13 mouse cellular contexts compared by ENCODE assay signal in the genomic region with DNA sequence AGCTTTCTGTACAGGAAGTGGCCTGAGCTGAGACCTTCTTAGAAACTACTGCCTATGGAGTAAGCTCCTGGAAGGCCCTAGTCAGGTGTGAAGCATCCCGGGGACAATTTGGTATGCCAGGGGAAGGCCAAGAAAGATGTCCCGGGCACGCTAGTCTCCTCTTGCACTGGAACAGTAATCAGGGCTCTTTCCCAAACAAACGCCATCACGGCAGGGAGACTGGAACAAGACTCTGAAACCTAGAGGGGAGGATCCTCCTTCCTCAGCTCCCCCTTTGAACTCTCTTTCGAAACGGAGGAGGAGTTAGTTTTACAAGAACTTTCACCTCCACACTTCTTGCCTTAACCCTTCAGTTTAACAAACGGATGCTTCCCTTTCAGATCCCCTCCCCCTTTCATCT. TPM values are rescaled to one million over a fixed set of nuclear protein-coding genes. Genes with fewer than 3 reads are reported as not detected.
A peak's percentile ranks its signal among the peaks of the same experiment; 100 is the strongest.
DNase-seq lines count a peak whose midpoint lies in the region; ATAC-seq and TF ChIP-seq lines count a peak whose summit lies in the region.
"Had no signal": no experiment of that assay in that cellular context is flagged by ENCODE, and none has a peak within 500 bp of the region (broad histone marks: within the 10 kb centered on the region; RNA-seq: fewer than 3 reads in every experiment).

No protein-coding gene starts in this region.

- H3K36me3 ChIP-seq in liver, embryonic 11.5 days (ENCODE audit: control insufficient read depth, insufficient read depth, low read length), result no peaks in the 10 kb centered on the region
- H3K36me3 ChIP-seq in embryonic facial prominence, embryonic 14.5 days (ENCODE audit: control insufficient read depth, insufficient read depth, low read length), result no peaks in the 10 kb centered on the region
- H3K36me3 ChIP-seq in intestine, embryonic 14.5 days (ENCODE audit: control insufficient read depth, insufficient read depth, low read length), result peaks cover 10% of the 10 kb centered on the region; the same call in 1 of the 2 replicates
- no peaks in the 10 kb centered on the region for H3K36me3 ChIP-seq in small intestine, adult 2 months (ENCODE audit: control insufficient read depth, insufficient read depth, low read length)

- H3K4me3 ChIP-seq in liver, embryonic 11.5 days (ENCODE audit: low read depth, low read length), result peak overlapping the region; percentile 37; the same call in 1 of the 2 replicates
- H3K4me3 ChIP-seq in embryonic facial prominence, embryonic 14.5 days (ENCODE audit: low read depth, low read length), result 0 out of 2 replicates have a peak overlapping the region, but pooled peaks have one; percentile 3
- H3K4me3 ChIP-seq in intestine, embryonic 14.5 days (ENCODE audit: low read depth, low read length), result peak overlapping the region; percentile 43
- H3K4me3 ChIP-seq in small intestine, adult 2 months (ENCODE audit: low read depth, low read length), result no peak overlapping the region

- H3K4me1 ChIP-seq in liver, embryonic 11.5 days (replicated peaks; ENCODE audit: control insufficient read depth, insufficient read depth, low read length), result peaks cover 17% of the 10 kb centered on the region
- no peaks in the 10 kb centered on the region for H3K4me1 ChIP-seq in embryonic facial prominence, embryonic 14.5 days (ENCODE audit: control insufficient read depth, insufficient read depth, low read length)
- peaks cover 79% of the 10 kb centered on the region for H3K4me1 ChIP-seq in intestine, embryonic 14.5 days (replicated peaks; ENCODE audit: control insufficient read depth, insufficient read depth, low read length)
- no peaks in the 10 kb centered on the region; the same call in 1 of the 2 replicates for H3K4me1 ChIP-seq in small intestine, adult 2 months (ENCODE audit: control insufficient read depth, insufficient read depth, insufficient read length, low read length)

- H3K4me2 ChIP-seq in liver, embryonic 11.5 days, result peak overlapping the region; percentile 54
- H3K4me2 ChIP-seq in embryonic facial prominence, embryonic 14.5 days (ENCODE audit: low read depth, low read length), result peak overlapping the region; percentile 37; the same call in 1 of the 2 replicates
- H3K4me2 ChIP-seq in intestine, embryonic 14.5 days (ENCODE audit: low read length), result peak overlapping the region; percentile 89

- DNase-seq in liver, embryonic 11.5 days (ENCODE audit: low spot score), result no peak
- no peak for DNase-seq in liver
- DNase-seq in embryonic facial prominence, embryonic 14.5 days (ENCODE audit: low spot score), result no peak
- peak; percentile 82 for DNase-seq in intestine, embryonic 14.5 days (ENCODE audit: low spot score)
- DNase-seq in spleen, postnatal 36 days (ENCODE audit: low spot score in 2 of 2), result no peak
- DNase-seq in gastrocnemius, postnatal 14 days, result no peak
- DNase-seq: cerebellum, postnatal 14 days; gastrocnemius, postnatal 25 days; right cerebral cortex, postnatal 4 days had no signal

- WGBS in liver, embryonic 11.5 days, result 7% methylated on average over 8 of the region's 8 CpGs
- WGBS in embryonic facial prominence, embryonic 14.5 days, result under 1% methylated on average over 8 of the region's 8 CpGs
- 9% methylated on average over 8 of the region's 8 CpGs for WGBS in intestine, embryonic 14.5 days
- WGBS in small intestine, adult 2 months, result 19% methylated on average over 8 of the region's 8 CpGs

- TF ChIP-seq POLR2A in small intestine, adult 2 months (IDR thresholded peaks at IDR 0.05; ENCODE audit: low read depth, low read length), result no peak

- H3K9me3 ChIP-seq in liver, embryonic 11.5 days (ENCODE audit: control insufficient read depth, low read length), result no peaks in the 10 kb centered on the region
- H3K9me3 ChIP-seq in embryonic facial prominence, embryonic 14.5 days (ENCODE audit: control insufficient read depth, low read length), result no peaks in the 10 kb centered on the region
- H3K9me3 ChIP-seq in intestine, embryonic 14.5 days (ENCODE audit: control insufficient read depth, low read length), result no peaks in the 10 kb centered on the region

- ATAC-seq in liver, embryonic 11.5 days (replicated peaks; ENCODE audit: low FRiP score), result no peak
- no peak for ATAC-seq in embryonic facial prominence, embryonic 14.5 days (ENCODE audit: low read depth)
- ATAC-seq in intestine, embryonic 14.5 days (replicated peaks; ENCODE audit: low FRiP score, low TSS enrichment, low read depth), result no peak

- TF ChIP-seq CTCF in small intestine, adult 2 months (IDR thresholded peaks at IDR 0.05; ENCODE audit: extremely low read depth, insufficient read length, insufficient replicate concordance, low read depth, low read length), result no peak

- peaks cover 99% of the 10 kb centered on the region for H3K27me3 ChIP-seq in liver, embryonic 11.5 days (replicated peaks; ENCODE audit: control insufficient read depth, insufficient read depth, low read length)
- peaks cover 100% of the 10 kb centered on the region for H3K27me3 ChIP-seq in embryonic facial prominence, embryonic 14.5 days (replicated peaks; ENCODE audit: control insufficient read depth, insufficient read depth, low read length)
- H3K27me3 ChIP-seq in intestine, embryonic 14.5 days (replicated peaks; ENCODE audit: control insufficient read depth, insufficient read depth, low read length), result no peaks in the 10 kb centered on the region
- H3K27me3 ChIP-seq in small intestine, adult 2 months (ENCODE audit: control insufficient read depth, insufficient read depth, low read length), result no peaks in the 10 kb centered on the region; the same call in none of the 2 replicates

- H3K27ac ChIP-seq in liver, embryonic 11.5 days (ENCODE audit: low read depth, low read length), result peak overlapping the region; percentile 64
- no peak overlapping the region for H3K27ac ChIP-seq in embryonic facial prominence, embryonic 14.5 days (replicated peaks; ENCODE audit: low read depth, low read length)
- peak overlapping the region; percentile 99 for H3K27ac ChIP-seq in intestine, embryonic 14.5 days (ENCODE audit: low read depth)
- H3K27ac ChIP-seq in small intestine, adult 2 months (ENCODE audit: insufficient read depth, low read depth, low read length), result peak overlapping the region; percentile 32

- H3K9ac ChIP-seq in liver, embryonic 11.5 days (ENCODE audit: low read depth, low read length), result peak overlapping the region; percentile 16; the same call in 1 of the 2 replicates
- H3K9ac ChIP-seq in embryonic facial prominence, embryonic 14.5 days (ENCODE audit: low read depth, low read length), result no peak overlapping the region
- H3K9ac ChIP-seq in intestine, embryonic 14.5 days (ENCODE audit: low read length), result peak overlapping the region; percentile 83

- intact Hi-C loops in gastrocnemius, postnatal 14 days (cut with DNase I; ENCODE audit: low total_unique reads), result no loop called here

RNA-seq across cellular contexts. Expression of a gene that starts 9.0 kb away (rescaled TPM):
- 0.97 and 1.3 TPM in 2 replicates for polyA plus RNA-seq in liver, embryonic 11.5 days (2014; fragmentation: Nextera tagmentation; extraction: Ambion mirVana)
- 0.81 and 1.1 TPM in 2 replicates for polyA plus RNA-seq in embryonic facial prominence, embryonic 14.5 days (2014; fragmentation: Nextera tagmentation; extraction: Ambion mirVana)
- 3.7 and 4.9 TPM in 2 replicates for polyA plus RNA-seq in intestine, embryonic 14.5 days (2014; fragmentation: Nextera tagmentation; extraction: Ambion mirVana)
- 3.5 and 5.5 TPM in 2 replicates for polyA plus RNA-seq in small intestine, adult 2 months (2012; rRNA removed)
- total RNA-seq in gastrocnemius, postnatal 14 days (2021), result under 1 TPM; 0.66 to 0.80 TPM
- total RNA-seq: layer of hippocampus, postnatal 25 days had no signal

RNA-seq across cellular contexts. Expression of a gene that starts 14.0 kb away (rescaled TPM):
- 0.71 and 1.1 TPM in 2 replicates for polyA plus RNA-seq in liver, embryonic 11.5 days (2014; fragmentation: Nextera tagmentation; extraction: Ambion mirVana)
- 0.62 and 0.70 TPM in 2 replicates for polyA plus RNA-seq in embryonic facial prominence, embryonic 14.5 days (2014; fragmentation: Nextera tagmentation; extraction: Ambion mirVana)
- polyA plus RNA-seq in intestine, embryonic 14.5 days (2014; fragmentation: Nextera tagmentation; extraction: Ambion mirVana), result 3.5 and 3.8 TPM in 2 replicates
- polyA plus RNA-seq in small intestine, adult 2 months (2012; rRNA removed), result 1.4 and 2.9 TPM in 2 replicates
- total RNA-seq in gastrocnemius, postnatal 14 days (2021), result under 1 TPM; 0.51 to 0.53 TPM
- total RNA-seq: layer of hippocampus, postnatal 25 days had no signal

RNA-seq across cellular contexts. Expression of a gene that starts 18.2 kb away (rescaled TPM):
- 11.2 and 11.3 TPM in 2 replicates for polyA plus RNA-seq in liver, embryonic 11.5 days (2014; fragmentation: Nextera tagmentation; extraction: Ambion mirVana)
- 7.5 and 8.9 TPM in 2 replicates for polyA plus RNA-seq in embryonic facial prominence, embryonic 14.5 days (2014; fragmentation: Nextera tagmentation; extraction: Ambion mirVana)
- polyA plus RNA-seq in intestine, embryonic 14.5 days (2014; fragmentation: Nextera tagmentation; extraction: Ambion mirVana), result 22.9 and 27.9 TPM in 2 replicates
- 9.9 TPM in 2 replicates for polyA plus RNA-seq in small intestine, adult 2 months (2012; rRNA removed)
- 1 to 10 TPM in 1 of 2 experiments, under 1 TPM in 1; 0.51 to 1.1 TPM for total RNA-seq in gastrocnemius, postnatal 14 days (2021)
- total RNA-seq: layer of hippocampus, postnatal 25 days; neutrophil, adult 5-6 weeks had no signal

RNA-seq across cellular contexts. Expression of a gene that starts 29.0 kb away (rescaled TPM):
- polyA plus RNA-seq in liver, embryonic 11.5 days (2014; fragmentation: Nextera tagmentation; extraction: Ambion mirVana), result 3.7 and 4.5 TPM in 2 replicates
- polyA plus RNA-seq in embryonic facial prominence, embryonic 14.5 days (2014; fragmentation: Nextera tagmentation; extraction: Ambion mirVana), result 1.8 and 2.4 TPM in 2 replicates
- polyA plus RNA-seq in intestine, embryonic 14.5 days (2014; fragmentation: Nextera tagmentation; extraction: Ambion mirVana), result 49.6 and 51.6 TPM in 2 replicates
- polyA plus RNA-seq in small intestine, adult 2 months (2012; rRNA removed), result 1.8 and 3.2 TPM in 2 replicates
- under 1 TPM; 0.90 to 0.91 TPM for total RNA-seq in gastrocnemius, postnatal 14 days (2021)
- total RNA-seq: layer of hippocampus, postnatal 25 days; neutrophil, adult 5-6 weeks had no signal

RNA-seq across cellular contexts. Expression of a gene that starts 33.4 kb away (rescaled TPM):
- 0.73 and 0.85 TPM in 2 replicates for polyA plus RNA-seq in liver, embryonic 11.5 days (2014; fragmentation: Nextera tagmentation; extraction: Ambion mirVana)
- 0.13 TPM in 1 of 2 replicates, not detected in the other for polyA plus RNA-seq in embryonic facial prominence, embryonic 14.5 days (2014; fragmentation: Nextera tagmentation; extraction: Ambion mirVana)
- polyA plus RNA-seq in intestine, embryonic 14.5 days (2014; fragmentation: Nextera tagmentation; extraction: Ambion mirVana), result 0.36 and 0.42 TPM in 2 replicates
- polyA plus RNA-seq in small intestine, adult 2 months (2012; rRNA removed), result not detected in 2 replicates
- total RNA-seq in gastrocnemius, postnatal 14 days (2021), result not detected
- total RNA-seq: adrenal gland, postnatal 4 days; gastrocnemius, postnatal 25 days; layer of hippocampus, postnatal 25 days; neutrophil, adult 5-6 weeks had no signal

Comparison
In these comparisons a context has a peak if more than half of its experiments do, and no peak if none do; other contexts are left out.
1. H3K4me2 ChIP-seq: peak in every context shown above with its lines; median percentile 89 in intestine, embryonic 14.5 days; 54 in liver, embryonic 11.5 days; 37 in embryonic facial prominence, embryonic 14.5 days.